Mouse (Mus musculus) left cerebral cortex, postnatal 10 days (tissue): ENCODE measurements around the gene Cstf3. TPM values are rescaled to one million over a fixed set of nuclear protein-coding genes. Genes with fewer than 3 reads are reported as not detected.

Experiments
- DNase-seq, 2 experiments: peaks; one replicate each; pipeline ENCODE4 v3.0.0; 2021 to 2022; ENCODE audit warnings: low spot score in 2 of 2, mixed read lengths in 1 of 2; ENCODE audit errors: extremely low spot score in 1 of 2
- intact Hi-C: fragments of 180-260 bp; cut with DNase I; formaldehyde crosslinking; loops from one replicate; pipeline ENCODE4 v1.15.1; 2025
- total RNA-seq, 2 experiments: library from RNA; stranded (reverse); gene quantifications; 2 replicates each; pipeline ENCODE4 v1.2.3; 2021

Cstf3 gene
- total RNA-seq, 2 experiments from 2014 or later = 38.6 to 43.7 TPM

GRCm38 (mm10) chr2:104699659-104700058, 109.3 kb downstream of the Cstf3 start:
- intact Hi-C loops = no loop called here
- DNase-seq = no peak

DNA sequence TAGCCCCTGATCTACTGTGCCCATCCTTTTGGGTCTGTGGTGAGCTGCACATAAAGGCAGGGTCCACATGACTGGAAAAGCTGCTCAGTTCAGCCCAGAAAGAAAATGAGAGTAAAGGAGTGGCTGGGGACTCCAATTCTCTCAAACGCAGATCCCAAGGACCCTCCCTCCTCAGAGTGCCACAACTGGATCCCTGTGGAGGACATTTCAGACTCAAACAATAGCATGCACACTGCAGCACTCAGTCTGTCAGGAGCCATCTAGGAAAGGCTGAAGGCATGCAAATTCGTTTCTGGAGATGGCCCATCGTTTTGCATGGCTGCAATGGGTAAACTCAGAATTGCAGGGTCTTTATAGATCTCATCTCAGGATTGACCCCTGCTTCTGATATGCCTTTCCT, 112.8 kb downstream of the Cstf3 start:
- intact Hi-C loops = no loop called here
- DNase-seq = no peak

DNA sequence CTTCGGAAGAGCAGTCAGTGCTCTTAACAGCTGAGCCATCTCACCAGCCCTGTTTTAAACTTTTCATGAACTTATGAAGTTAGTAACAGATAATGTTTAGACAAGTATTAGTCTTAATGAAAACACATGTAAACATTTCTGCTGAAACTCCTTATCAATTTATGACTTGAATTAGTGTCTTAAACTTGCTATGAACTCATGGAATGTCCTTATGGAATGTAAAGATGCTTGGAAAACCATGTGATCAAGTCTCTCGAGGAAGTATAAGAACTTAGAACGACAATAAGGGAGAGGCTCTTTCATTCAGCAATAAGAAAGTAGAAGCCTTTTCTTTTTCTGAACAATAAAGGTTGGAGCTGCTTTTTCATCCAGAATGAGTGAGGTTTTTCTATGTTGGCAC, 114.0 kb downstream of the Cstf3 start:
- intact Hi-C loops = no loop called here
- DNase-seq = no peak

DNA sequence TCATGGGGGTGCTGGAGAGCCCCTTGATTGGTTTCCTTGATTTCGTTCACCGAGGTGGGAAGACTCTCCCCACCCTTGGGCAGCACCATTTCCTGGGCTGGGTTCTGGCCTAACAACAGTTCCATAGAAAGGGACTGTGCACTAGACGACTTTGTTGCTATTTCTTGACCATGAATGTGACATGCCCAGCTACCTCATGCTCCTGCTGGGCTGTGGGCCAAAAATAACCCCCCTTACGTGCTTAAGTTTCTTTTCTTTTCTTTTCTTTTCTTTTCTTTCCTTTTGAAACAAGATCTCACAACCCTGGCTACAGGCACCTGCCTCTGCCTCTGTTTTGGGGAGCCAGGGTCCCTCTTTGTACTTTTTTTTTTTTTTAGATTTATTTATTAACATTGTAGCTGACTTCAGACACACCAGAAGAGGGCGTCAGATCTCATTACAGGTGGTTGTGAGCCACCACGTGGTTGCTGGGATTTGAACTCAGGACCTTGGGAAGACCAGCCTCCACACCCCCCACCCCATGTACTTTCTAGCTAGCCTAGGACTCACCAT, 119.5 kb downstream of the Cstf3 start:
- no peak for DNase-seq
- intact Hi-C loops = no loop called here

DNA sequence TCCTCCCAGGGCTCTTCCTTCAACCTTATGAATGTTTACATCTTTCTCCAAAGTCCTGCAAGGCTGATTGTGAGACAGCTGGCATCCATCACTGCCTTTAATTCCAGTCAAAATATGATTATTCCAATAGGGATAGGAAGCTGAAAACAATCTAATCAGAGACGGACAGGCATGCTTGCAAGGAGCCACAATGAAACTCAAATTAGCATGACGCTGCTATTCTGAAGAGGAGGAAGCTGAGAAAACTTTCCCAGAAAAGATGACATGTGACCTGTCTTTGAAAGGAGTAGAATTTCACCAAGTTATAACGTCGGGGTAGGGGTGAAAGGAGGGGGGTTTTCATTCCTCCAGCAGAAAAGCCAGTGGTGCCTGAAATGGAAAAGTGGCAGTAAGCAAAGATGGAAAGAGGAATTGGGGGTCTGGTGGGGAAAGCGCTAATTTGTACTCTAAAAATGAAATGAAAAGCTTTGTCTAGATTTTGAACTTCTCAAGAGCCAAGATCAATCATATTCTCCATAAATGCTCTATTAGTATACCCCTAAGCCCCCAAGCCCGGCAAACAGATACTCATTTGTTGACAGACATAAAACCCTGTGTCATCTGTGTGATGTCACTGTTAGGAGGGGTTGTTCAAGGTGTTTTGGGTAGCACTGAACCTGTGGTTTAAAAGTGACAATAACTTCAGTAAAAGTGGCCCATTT, 120.5 kb downstream of the Cstf3 start:
- no peak for DNase-seq
- intact Hi-C loops = no loop called here

- peak; percentile 46 to 76 for DNase-seq
- intact Hi-C loops = no loop called here
Observed at GRCm38 (mm10) chr2:104711585-104712485, 121.5 kb downstream of the Cstf3 start, which contains the start of gene Tcp11l1. Gene Tcp11l1 (minus strand): TSS chr2:104712169.

GRCm38 (mm10) chr2:104712486-104712809, 122.1 kb downstream of the Cstf3 start:
- no peak for DNase-seq
- intact Hi-C loops = no loop called here

GRCm38 (mm10) chr2:104714254-104714691, 124.0 kb downstream of the Cstf3 start:
- peak in 1 of 2 experiments; percentile 26 for DNase-seq
- intact Hi-C loops = no loop called here

Other genes with a start within 250 kb of the Cstf3 start
- gene D430041D05Rik, start 179.5 kb upstream of the Cstf3 start, total RNA-seq = 10 to 100 TPM; 94.4 to 99.5 TPM
- 10 to 100 TPM; 57.3 to 59.4 TPM for gene Hipk3, start 96.1 kb upstream of the Cstf3 start, total RNA-seq
- gene Tcp11l1, start 121.6 kb downstream of the Cstf3 start, total RNA-seq = 10 to 100 TPM; 44.6 to 48.8 TPM
- gene Pin1rt1, start 125.9 kb downstream of the Cstf3 start, total RNA-seq = not detected
- 1 to 10 TPM; 1.0 to 1.2 TPM for gene Depdc7, start 152.4 kb downstream of the Cstf3 start, total RNA-seq
- gene Qser1, start 226.2 kb downstream of the Cstf3 start, total RNA-seq = 10 to 100 TPM; 11.7 to 12.9 TPM